Mouse (Mus musculus) adipocyte (in vitro differentiated cells): Measurements from ENCODE around the gene Psip1.
A peak's percentile ranks its signal among the peaks of the same experiment; 100 is the strongest.
"Not testable (repeated sequence)": the region's sequence is repeated elsewhere in the genome, so short reads cannot be mapped to it uniquely, and the experiment has no call there.

ENCODE experiments used
- DNase-seq: peaks from one replicate; pipeline ENCODE4 v3.0.0-alpha.2; 2016; ENCODE audit warnings: low spot score

Gene Psip1

GRCm38 (mm10) chr4:83486117-83486901 is at the start of gene Psip1:
TSS of gene Psip1 (minus strand) at chr4:83486459.
- DNase-seq, result peak; percentile 73

- no peak for DNase-seq
These were observed 47.8 kb upstream of the Psip1 start for GRCm38 (mm10) chr4:83534024-83534423.

GRCm38 (mm10) chr4:83533168-83533911 is 47.1 kb upstream of the Psip1 start:
- DNase-seq, result no peak

DNA sequence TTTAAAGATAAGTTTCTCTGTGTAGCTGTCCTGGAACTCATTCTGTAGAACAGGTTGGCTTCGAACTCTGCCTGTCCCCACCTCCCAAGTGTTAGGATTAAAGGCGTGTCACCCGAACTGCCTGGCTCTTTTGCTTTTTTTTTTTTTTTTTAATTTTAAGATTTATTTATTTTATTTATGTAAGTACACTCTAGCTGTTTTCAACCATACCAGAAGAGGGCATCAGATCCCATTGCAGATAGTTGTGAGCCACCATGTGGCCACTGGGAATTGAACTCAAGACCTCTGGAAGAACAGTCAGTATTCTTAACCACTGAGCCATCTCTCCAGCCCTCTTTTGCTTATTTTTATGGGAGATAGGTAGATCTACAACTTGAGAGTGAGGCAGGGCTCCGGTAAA is 43.8 kb upstream of the Psip1 start:
- DNase-seq, result not testable (repeated sequence)

GRCm38 (mm10) chr4:83527921-83528320 is 41.7 kb upstream of the Psip1 start:
- DNase-seq, result no peak

GRCm38 (mm10) chr4:83526988-83527334 is 40.7 kb upstream of the Psip1 start:
- no peak for DNase-seq

- peak; percentile 30 for DNase-seq
These were observed 40.2 kb upstream of the Psip1 start for GRCm38 (mm10) chr4:83526270-83526987.

- DNase-seq, result no peak
These were observed 39.4 kb upstream of the Psip1 start for GRCm38 (mm10) chr4:83525690-83526055.

- DNase-seq, result peak; percentile 93
These were observed 38.8 kb upstream of the Psip1 start, which contains the start of gene Ccdc171 for GRCm38 (mm10) chr4:83524843-83525689. TSS of gene Ccdc171 (plus strand) at chr4:83525545.

GRCm38 (mm10) chr4:83524456-83524842 is 38.2 kb upstream of the Psip1 start:
- no peak for DNase-seq

- DNase-seq, result no peak
These were observed 35.8 kb upstream of the Psip1 start for GRCm38 (mm10) chr4:83522066-83522465.

DNA sequence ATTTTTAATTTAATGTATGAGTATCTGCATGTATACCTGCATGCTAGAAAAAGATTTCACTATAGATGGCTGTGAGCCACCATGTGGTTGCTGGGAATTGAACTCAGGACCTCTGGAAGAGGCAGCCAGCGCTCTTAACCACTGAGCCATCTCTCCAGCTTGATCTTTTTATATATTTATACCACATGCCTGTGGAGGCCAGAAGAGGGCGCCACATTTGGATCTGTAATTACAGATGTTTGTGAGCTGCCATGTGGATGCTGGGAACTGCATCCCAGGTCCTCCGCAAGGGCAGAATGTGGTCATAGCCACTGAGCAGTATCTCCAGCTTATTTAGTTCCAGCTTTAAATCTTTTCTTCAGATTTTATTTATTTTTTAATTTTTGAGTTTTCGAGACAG is 34.0 kb upstream of the Psip1 start:
- no peak for DNase-seq

GRCm38 (mm10) chr4:83519807-83520206 is 33.5 kb upstream of the Psip1 start:
- no peak for DNase-seq

GRCm38 (mm10) chr4:83519148-83519547 is 32.9 kb upstream of the Psip1 start:
- DNase-seq, result peak; percentile 25

GRCm38 (mm10) chr4:83516144-83516543 is 29.9 kb upstream of the Psip1 start:
- DNase-seq, result not testable (repeated sequence)

GRCm38 (mm10) chr4:83514976-83515669 is 28.9 kb upstream of the Psip1 start:
- DNase-seq, result peak; percentile 44

DNA sequence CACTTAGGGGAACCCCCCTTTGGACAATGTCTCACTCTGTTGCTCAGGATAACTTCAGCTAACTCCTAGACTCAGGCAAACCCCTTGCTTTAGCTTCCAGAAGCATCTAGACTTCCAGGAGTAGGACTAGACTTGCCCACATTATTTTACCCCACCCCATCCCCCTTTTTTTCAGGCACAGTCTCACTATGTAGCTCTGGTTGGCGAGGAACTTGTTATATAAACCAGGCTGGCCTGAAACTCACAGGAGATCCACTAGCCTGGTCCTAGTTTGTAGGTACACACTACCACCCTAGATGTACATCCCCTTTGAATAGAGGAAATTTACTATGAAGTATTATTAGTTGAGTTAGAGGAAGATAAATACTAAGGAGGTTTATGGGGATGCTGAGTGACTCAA is 27.9 kb upstream of the Psip1 start:
- no peak for DNase-seq

GRCm38 (mm10) chr4:83512644-83513043 is 26.4 kb upstream of the Psip1 start:
- DNase-seq, result peak; percentile 22

GRCm38 (mm10) chr4:83512217-83512616 is 26.0 kb upstream of the Psip1 start:
- no peak for DNase-seq

DNA sequence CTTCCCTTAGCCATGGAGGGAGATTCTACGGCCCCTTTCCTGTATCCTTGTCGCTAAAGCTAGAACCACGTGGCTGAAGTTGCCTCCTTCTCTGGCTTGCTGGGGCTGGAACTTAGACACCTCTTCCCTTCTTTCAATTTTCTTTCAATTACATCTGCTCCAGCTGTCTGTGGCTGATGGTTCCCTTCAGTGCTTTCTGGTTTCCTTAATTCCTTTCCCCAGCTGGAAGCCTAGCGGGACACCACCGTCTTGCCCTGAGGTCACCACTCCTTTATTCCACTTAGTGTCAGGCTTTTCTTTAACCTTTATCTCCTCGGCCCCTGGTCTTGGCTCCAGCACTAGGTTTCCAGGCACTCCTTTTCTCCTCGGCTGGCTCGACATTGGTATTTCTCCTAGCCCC is 24.8 kb upstream of the Psip1 start:
- no peak for DNase-seq

DNA sequence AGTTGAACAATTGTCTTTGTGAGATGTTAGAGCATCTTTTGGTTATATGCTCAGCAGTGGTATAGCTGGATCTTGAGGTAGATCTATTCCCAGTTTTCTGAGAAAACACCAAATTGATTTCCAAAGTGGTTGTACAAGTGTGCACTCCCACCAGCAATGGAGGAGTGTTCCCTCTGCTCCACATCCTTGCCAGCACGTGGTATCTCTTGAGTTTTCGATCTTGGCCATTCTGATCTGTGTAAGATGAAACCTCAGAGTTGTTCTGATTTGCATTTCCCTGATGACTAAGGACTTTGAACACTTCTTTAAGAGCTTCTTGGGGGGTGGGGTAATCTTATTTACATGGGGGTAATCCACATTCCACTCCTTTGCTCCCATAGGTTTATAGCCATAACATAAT is 23.3 kb upstream of the Psip1 start:
- no peak for DNase-seq
